Mouse (Mus musculus) heart, embryonic 10.5 days (tissue): Measurements from ENCODE around the gene Dclre1c. TPM values are rescaled to one million over a fixed set of nuclear protein-coding genes. Genes with fewer than 3 reads are reported as not detected.
A peak's percentile ranks its signal among the peaks of the same experiment; 100 is the strongest.

Experiments used
- DNase-seq: peaks from one replicate; pipeline ENCODE4 v3.0.0-alpha.2; 2017; ENCODE audit warnings: low spot score
- H3K27ac ChIP-seq: fragments of 300-500 bp; sonication (generic); 2 replicates; pipeline ENCODE4 v1.5.1; 2016; ENCODE audit warnings: mild to moderate bottlenecking
- H3K27me3 ChIP-seq: fragments of 300-500 bp; sonication (generic); 2 replicates; pipeline ENCODE4 v1.6.1; 2016; ENCODE audit warnings: mild to moderate bottlenecking; ENCODE audit not compliant: poor library complexity, insufficient read depth, severe bottlenecking
- H3K36me3 ChIP-seq: fragments of 300-500 bp; sonication (generic); 2 replicates; pipeline ENCODE4 v1.6.1; 2016; ENCODE audit warnings: mild to moderate bottlenecking, moderate library complexity
- H3K4me1 ChIP-seq: fragments of 300-500 bp; sonication (generic); 2 replicates; pipeline ENCODE4 v1.6.1; 2016; ENCODE audit warnings: mild to moderate bottlenecking
- H3K4me3 ChIP-seq: fragments of 300-500 bp; sonication (generic); 2 replicates; pipeline ENCODE4 v1.5.1; 2016; ENCODE audit warnings: mild to moderate bottlenecking, moderate library complexity
- H3K9me3 ChIP-seq: fragments of 300-500 bp; sonication (generic); 2 replicates; pipeline ENCODE4 v1.6.1; 2016; ENCODE audit warnings: mild to moderate bottlenecking, moderate library complexity
- WGBS: fragments of 180-500 bp; shearing (Covaris S2); methylation state at CpG from one replicate; pipeline ENCODE4 v1.1.7; 2016; 5-methylcytosine and 5-hydroxymethylcytosine counted together
- polyA plus RNA-seq: library from polyadenylated mRNA; unstranded; fragments of >200 nt; fragmentation: Nextera tagmentation; extraction: Ambion mirVana; gene quantifications from 2 replicates; pipeline ENCODE4 v1.2.1, GENCODE M21; 2016

The Dclre1c gene
- polyA plus RNA-seq, 1 experiment from 2014 or later: 6.3 TPM

GRCm38 (mm10) chr2:3493833-3494409 lies 70.0 kb downstream of the Dclre1c start:
- DNase-seq: no peak
- H3K27ac ChIP-seq: no peak overlapping the region
- peaks cover 85% of the 10 kb centered on the region for H3K36me3 ChIP-seq
- WGBS: 85% methylated on average over 3 of the region's 3 CpGs
- no peak overlapping the region for H3K4me3 ChIP-seq
- no peaks in the 10 kb centered on the region for H3K27me3 ChIP-seq
- no peaks in the 10 kb centered on the region for H3K4me1 ChIP-seq
- no peaks in the 10 kb centered on the region for H3K9me3 ChIP-seq

- Histone ChIP-seq H3K27ac (no peak overlapping the region), H3K4me3 (no peak overlapping the region), H3K36me3 (peaks cover 72% of the 10 kb centered on the region), H3K9me3 (no peaks in the 10 kb centered on the region), H3K27me3 (no peaks in the 10 kb centered on the region), H3K4me1 (no peaks in the 10 kb centered on the region)
- whole genome bisulfite sequencing: 92% methylated on average over 6 of the region's 6 CpGs
- DNase-seq: no peak
Measured at GRCm38 (mm10) chr2:3499543-3499942, 75.6 kb downstream of the Dclre1c start.

- Histone ChIP-seq H3K9me3 (no peaks in the 10 kb centered on the region), H3K4me3 (no peak overlapping the region), H3K4me1 (no peaks in the 10 kb centered on the region), H3K27me3 (no peaks in the 10 kb centered on the region), H3K27ac (no peak overlapping the region), H3K36me3 (peaks cover 72% of the 10 kb centered on the region)
- 94% methylated on average over 5 of the region's 5 CpGs for WGBS
- no peak for DNase-seq
Measured at GRCm38 (mm10) chr2:3500886-3501285, 77.0 kb downstream of the Dclre1c start.

GRCm38 (mm10) chr2:3512076-3512475 lies 88.1 kb downstream of the Dclre1c start:
- WGBS: under 1% methylated on average over 15 of the region's 15 CpGs

GRCm38 (mm10) chr2:3512552-3513454 lies 88.9 kb downstream of the Dclre1c start, which contains the start of the genes Gm45902, Hspa14 and Cdnf:
Gene Gm45902, minus strand, starts transcription at chr2:3512790.
Gene Hspa14, minus strand, starts transcription at chr2:3512814.
Gene Cdnf, plus strand, starts transcription at chr2:3513030.
- DNase-seq: peak; percentile 99
- Histone ChIP-seq H3K4me1 (peaks cover 7% of the 10 kb centered on the region), H3K36me3 (peaks cover 28% of the 10 kb centered on the region), H3K4me3 (peak within 1 kb of the TSS; percentile 92), H3K9me3 (no peaks in the 10 kb centered on the region), H3K27ac (peak within 1 kb of the TSS; percentile 97), H3K27me3 (no peaks in the 10 kb centered on the region)
- under 1% methylated on average over 60 of the region's 60 CpGs for WGBS

More at GRCm38 (mm10) chr2:3512076-3512475, 88.1 kb downstream of the Dclre1c start:
- Histone ChIP-seq H3K36me3 (peaks cover 36% of the 10 kb centered on the region), H3K9me3 (no peaks in the 10 kb centered on the region), H3K27me3 (no peaks in the 10 kb centered on the region), H3K4me1 (peaks cover 7% of the 10 kb centered on the region), H3K4me3 (peak overlapping the region; percentile 92), H3K27ac (peak overlapping the region; percentile 97)
- DNase-seq: peak; percentile 79

Other genes with a start within 250 kb of the Dclre1c start
- gene Nmt2, start 139.9 kb upstream of the Dclre1c start, polyA plus RNA-seq: 39.0 and 39.9 TPM in 2 replicates
- gene Rpp38, start 91.5 kb upstream of the Dclre1c start, polyA plus RNA-seq: 12.7 and 18.9 TPM in 2 replicates
- 0.30 and 0.82 TPM in 2 replicates for gene Acbd7, start 88.0 kb upstream of the Dclre1c start, polyA plus RNA-seq
- not detected in 2 replicates for gene Olah, start 26.9 kb upstream of the Dclre1c start, polyA plus RNA-seq
- gene Meig1, start 1.5 kb upstream of the Dclre1c start, polyA plus RNA-seq: not detected in 2 replicates
- 12.7 and 20.0 TPM in 2 replicates for gene Suv39h2, start 50.9 kb downstream of the Dclre1c start, polyA plus RNA-seq
- 6.8 and 8.1 TPM in 2 replicates for gene Gm45902, start 88.7 kb downstream of the Dclre1c start, polyA plus RNA-seq
- 116 and 123 TPM in 2 replicates for gene Hspa14, start 88.7 kb downstream of the Dclre1c start, polyA plus RNA-seq
- gene Cdnf, start 88.9 kb downstream of the Dclre1c start, polyA plus RNA-seq: 0.05 and 0.20 TPM in 2 replicates
- 34.7 and 37.8 TPM in 2 replicates for gene Fam107b, start 146.4 kb downstream of the Dclre1c start, polyA plus RNA-seq